Mouse (Mus musculus): Measurements from ENCODE around the gene Fam102a. TPM values are rescaled to one million over a fixed set of nuclear protein-coding genes. Genes with fewer than 3 reads are reported as not detected.

Gene Fam102a
- polyA plus RNA-seq, 1 experiment from 2014 or later, result 7.3 TPM

GRCm38 (mm10) chr2:32537360-32537905 is 2.3 kb downstream of the Fam102a start:
- Histone ChIP-seq H3K27me3 (replicated peaks) (no peaks in the 10 kb centered on the region), H3K4me2 (peak overlapping the region; percentile 72), H3K9ac (peak overlapping the region; percentile 78), H3K27ac (peak overlapping the region; percentile 67), H3K4me3 (peak overlapping the region; percentile 89), H3K36me3 (replicated peaks) (no peaks in the 10 kb centered on the region), H3K4me1 (peaks cover 62% of the 10 kb centered on the region), H3K9me3 (no peaks in the 10 kb centered on the region)
- ATAC-seq (replicated peaks), result no peak
- WGBS, result 11% methylated on average over 9 of the region's 9 CpGs

- peak overlapping the region; percentile 89 for H3K4me3 ChIP-seq
- no peaks in the 10 kb centered on the region for H3K27me3 ChIP-seq (replicated peaks)
- H3K4me2 ChIP-seq, result peak overlapping the region; percentile 72
- no peaks in the 10 kb centered on the region for H3K9me3 ChIP-seq
- no peaks in the 10 kb centered on the region for H3K36me3 ChIP-seq (replicated peaks)
- ATAC-seq (replicated peaks), result no peak
- no peak overlapping the region; the same call in 1 of the 2 replicates for H3K9ac ChIP-seq
- H3K27ac ChIP-seq, result no peak overlapping the region
- WGBS, result 73% methylated on average over 5 of the region's 5 CpGs
- peaks cover 67% of the 10 kb centered on the region for H3K4me1 ChIP-seq
Observed at GRCm38 (mm10) chr2:32537941-32538340, 2.8 kb downstream of the Fam102a start.

GRCm38 (mm10) chr2:32538461-32538860 is 3.3 kb downstream of the Fam102a start:
- Histone ChIP-seq H3K4me2 (peak overlapping the region; percentile 72), H3K9me3 (no peaks in the 10 kb centered on the region), H3K36me3 (replicated peaks) (no peaks in the 10 kb centered on the region), H3K9ac (no peak overlapping the region), H3K4me1 (peaks cover 68% of the 10 kb centered on the region), H3K27ac (no peak overlapping the region), H3K4me3 (no peak overlapping the region; the same call in 1 of the 2 replicates), H3K27me3 (replicated peaks) (no peaks in the 10 kb centered on the region)
- ATAC-seq (replicated peaks), result no peak
- 58% methylated on average over 4 of the region's 4 CpGs for WGBS

GRCm38 (mm10) chr2:32539452-32539981 is 4.4 kb downstream of the Fam102a start:
- H3K9me3 ChIP-seq, result no peaks in the 10 kb centered on the region
- H3K27me3 ChIP-seq (replicated peaks), result no peaks in the 10 kb centered on the region
- H3K4me2 ChIP-seq, result no peak overlapping the region
- H3K9ac ChIP-seq, result no peak overlapping the region
- WGBS, result 80% methylated on average over 14 of the region's 14 CpGs
- no peak overlapping the region for H3K27ac ChIP-seq
- ATAC-seq (replicated peaks), result no peak
- H3K36me3 ChIP-seq (replicated peaks), result no peaks in the 10 kb centered on the region
- H3K4me1 ChIP-seq, result peaks cover 59% of the 10 kb centered on the region
- H3K4me3 ChIP-seq, result no peak overlapping the region

DNA sequence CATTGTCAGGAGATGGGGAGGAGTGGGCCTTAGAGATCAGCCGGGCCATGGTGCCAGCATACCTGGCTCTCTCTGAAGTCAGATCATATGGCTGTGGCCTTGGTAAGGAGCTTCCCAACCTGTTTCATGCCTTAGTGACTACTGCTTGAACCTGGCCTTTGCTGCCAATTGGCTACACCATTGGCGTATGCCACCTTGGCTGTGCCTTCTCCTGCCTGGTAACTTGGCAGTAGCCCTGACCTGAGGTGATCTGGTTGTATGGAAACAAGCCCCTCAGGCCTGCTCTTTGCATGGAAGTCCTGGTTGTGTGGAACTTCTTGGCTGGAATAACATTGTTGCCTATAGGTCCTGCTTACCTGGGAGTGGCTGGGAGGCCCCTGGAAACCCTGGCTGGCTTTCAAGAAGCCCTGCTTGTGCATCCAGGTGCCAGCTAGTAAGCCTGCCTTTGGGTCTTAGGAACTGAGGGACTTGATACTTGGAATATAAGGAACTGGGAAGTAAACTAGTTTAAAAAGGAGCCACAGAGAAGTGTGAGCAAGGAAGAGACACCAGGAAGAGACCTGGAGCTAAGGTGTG is 6.3 kb downstream of the Fam102a start:
- no peak for ATAC-seq (replicated peaks)

DNA sequence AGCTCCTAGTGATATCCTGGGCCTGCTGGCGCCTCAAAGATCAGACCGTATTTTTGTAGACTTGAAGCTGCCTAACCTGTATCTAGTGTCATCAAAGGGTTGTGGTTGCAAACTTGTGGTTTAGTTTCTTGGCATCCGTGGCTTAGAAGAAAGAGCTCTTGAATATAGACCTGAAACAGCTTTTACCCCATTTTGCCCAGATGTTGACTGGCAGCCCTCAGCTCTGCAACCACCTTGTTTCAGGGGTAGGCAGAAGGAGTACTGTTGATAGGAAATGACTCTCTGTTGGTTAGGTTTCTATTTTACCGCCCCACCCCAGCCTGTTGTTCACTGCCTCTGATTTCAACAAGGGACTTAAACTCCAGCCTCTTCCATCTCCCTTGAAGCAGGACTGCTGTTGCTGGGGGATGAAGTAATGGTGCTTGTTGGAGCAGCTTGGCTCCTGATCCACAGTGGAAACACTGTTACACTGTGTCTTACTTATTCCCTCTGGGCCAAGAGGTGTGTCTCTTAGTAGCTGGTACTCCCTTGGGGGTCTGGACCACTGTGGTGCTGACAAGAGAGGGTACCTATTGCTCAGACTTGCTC is 6.9 kb downstream of the Fam102a start:
- Histone ChIP-seq H3K36me3 (replicated peaks) (no peaks in the 10 kb centered on the region), H3K9ac (no peak overlapping the region), H3K9me3 (no peaks in the 10 kb centered on the region), H3K4me3 (no peak overlapping the region), H3K27ac (no peak overlapping the region), H3K4me2 (no peak overlapping the region), H3K4me1 (peaks cover 45% of the 10 kb centered on the region), H3K27me3 (replicated peaks) (no peaks in the 10 kb centered on the region)
- no peak for ATAC-seq (replicated peaks)
- WGBS, result 93% methylated on average over 4 of the region's 4 CpGs

More for the DNA sequence above, 6.3 kb downstream of the Fam102a start:
- Histone ChIP-seq H3K9ac (no peak overlapping the region), H3K4me2 (no peak overlapping the region), H3K27me3 (replicated peaks) (no peaks in the 10 kb centered on the region), H3K4me3 (no peak overlapping the region), H3K4me1 (peaks cover 51% of the 10 kb centered on the region), H3K27ac (no peak overlapping the region), H3K9me3 (no peaks in the 10 kb centered on the region), H3K36me3 (replicated peaks) (no peaks in the 10 kb centered on the region)
- WGBS, result 94% methylated on average over 2 of the region's 2 CpGs

DNA sequence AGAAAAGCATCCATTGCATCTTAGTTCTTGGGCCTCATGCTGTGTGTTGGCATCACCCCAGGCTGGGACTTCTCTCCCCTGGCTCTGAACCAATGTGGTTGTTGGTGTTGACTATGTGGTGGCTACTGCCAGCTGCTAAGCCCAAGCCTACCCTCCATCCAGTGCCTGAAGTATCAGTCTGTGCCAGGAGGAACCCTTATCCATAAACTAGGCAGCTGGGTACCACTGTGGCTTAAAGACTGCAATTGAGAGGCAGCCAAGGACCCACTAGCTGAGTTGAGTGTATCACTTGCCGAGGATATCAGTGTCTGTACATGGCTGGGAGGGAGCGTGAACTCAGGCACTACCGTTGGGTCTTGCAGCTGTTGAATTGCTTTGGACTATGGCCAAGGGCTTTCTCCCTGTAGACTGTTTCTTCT is 7.9 kb downstream of the Fam102a start:
- Histone ChIP-seq H3K4me1 (peaks cover 35% of the 10 kb centered on the region), H3K4me3 (no peak overlapping the region), H3K9ac (no peak overlapping the region), H3K9me3 (no peaks in the 10 kb centered on the region), H3K4me2 (no peak overlapping the region), H3K36me3 (replicated peaks) (no peaks in the 10 kb centered on the region), H3K27me3 (replicated peaks) (no peaks in the 10 kb centered on the region), H3K27ac (no peak overlapping the region)
- no peak for ATAC-seq (replicated peaks)
- WGBS, result 77% methylated on average over 3 of the region's 3 CpGs

DNA sequence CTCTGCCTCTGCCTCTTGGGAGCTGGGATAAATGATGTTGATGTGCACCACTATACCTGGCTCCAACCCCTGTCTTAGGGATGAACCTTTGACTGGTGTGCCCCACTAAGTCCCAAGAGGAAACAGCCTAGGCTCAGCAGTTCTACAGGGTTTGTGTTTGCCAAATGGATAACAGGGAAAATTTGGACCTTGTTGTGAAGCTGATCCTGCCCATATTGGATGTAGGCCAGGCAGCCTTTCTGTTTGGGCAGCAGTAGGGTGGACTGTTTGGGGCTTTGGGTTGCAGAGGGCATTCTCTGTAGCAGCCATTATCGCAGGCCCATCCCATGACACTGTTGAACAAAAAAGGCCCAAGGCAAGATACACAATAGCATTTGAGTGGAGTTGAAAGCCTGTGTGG is 11.8 kb downstream of the Fam102a start:
- WGBS, result 44% methylated on average over 1 of the region's 1 CpGs
- Histone ChIP-seq H3K27ac (no peak overlapping the region), H3K4me1 (peaks cover 7% of the 10 kb centered on the region; the same call in 1 of the 2 replicates)

GRCm38 (mm10) chr2:32547380-32547779 is 12.2 kb downstream of the Fam102a start:
- WGBS, result 91% methylated on average over 5 of the region's 5 CpGs
- H3K27me3 ChIP-seq (replicated peaks), result no peaks in the 10 kb centered on the region
- H3K4me2 ChIP-seq, result no peak overlapping the region

More for the DNA sequence above, 11.8 kb downstream of the Fam102a start:
- H3K4me3 ChIP-seq, result no peak overlapping the region
- no peaks in the 10 kb centered on the region for H3K9me3 ChIP-seq
- no peaks in the 10 kb centered on the region for H3K27me3 ChIP-seq (replicated peaks)
- H3K36me3 ChIP-seq (replicated peaks), result no peaks in the 10 kb centered on the region
- no peak overlapping the region for H3K9ac ChIP-seq
- H3K4me2 ChIP-seq, result no peak overlapping the region
- no peak for ATAC-seq (replicated peaks)

DNA sequence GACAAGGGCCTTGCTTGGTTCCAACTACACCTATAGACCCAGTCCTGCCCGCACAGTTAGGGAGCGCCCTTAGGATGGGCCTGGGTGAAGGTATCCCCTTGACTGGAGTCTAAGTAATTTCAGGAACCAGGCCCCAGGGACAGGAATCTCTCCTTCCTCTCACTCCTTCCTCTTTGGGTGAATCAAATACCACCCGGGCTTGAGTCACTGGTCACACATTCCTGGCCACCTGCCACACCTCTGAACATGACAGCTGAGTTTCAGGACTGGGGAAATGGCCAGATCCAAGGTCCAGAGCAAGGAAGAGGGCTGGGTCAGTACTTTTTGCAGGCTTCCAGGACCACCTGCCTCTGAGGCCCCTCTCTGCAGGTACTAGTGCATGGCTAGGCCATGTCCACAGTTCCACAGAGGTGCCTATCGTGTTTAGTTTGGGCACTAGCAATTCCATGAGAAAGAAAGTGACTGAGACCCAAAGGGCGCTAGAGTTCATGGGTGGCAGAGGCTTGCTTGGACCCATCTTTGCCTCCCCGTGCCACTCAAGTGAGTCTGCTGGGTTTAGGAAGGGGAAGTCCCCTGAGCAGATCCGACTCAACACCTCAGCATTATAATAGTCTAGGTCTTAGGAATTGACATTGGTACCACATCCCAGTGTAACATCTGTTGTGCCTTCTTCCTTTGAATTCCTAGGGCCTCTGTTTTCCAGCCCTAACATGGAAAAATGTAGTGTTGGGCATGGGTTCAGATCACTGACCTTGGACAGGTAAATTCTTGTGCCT is 13.0 kb downstream of the Fam102a start:
- H3K36me3 ChIP-seq (replicated peaks), result no peaks in the 10 kb centered on the region

More at GRCm38 (mm10) chr2:32547380-32547779, 12.2 kb downstream of the Fam102a start:
- Histone ChIP-seq H3K4me3 (no peak overlapping the region), H3K27ac (no peak overlapping the region), H3K9me3 (no peaks in the 10 kb centered on the region), H3K4me1 (peaks cover 7% of the 10 kb centered on the region; the same call in 1 of the 2 replicates), H3K36me3 (replicated peaks) (no peaks in the 10 kb centered on the region), H3K9ac (no peak overlapping the region)
- ATAC-seq (replicated peaks), result no peak

DNA sequence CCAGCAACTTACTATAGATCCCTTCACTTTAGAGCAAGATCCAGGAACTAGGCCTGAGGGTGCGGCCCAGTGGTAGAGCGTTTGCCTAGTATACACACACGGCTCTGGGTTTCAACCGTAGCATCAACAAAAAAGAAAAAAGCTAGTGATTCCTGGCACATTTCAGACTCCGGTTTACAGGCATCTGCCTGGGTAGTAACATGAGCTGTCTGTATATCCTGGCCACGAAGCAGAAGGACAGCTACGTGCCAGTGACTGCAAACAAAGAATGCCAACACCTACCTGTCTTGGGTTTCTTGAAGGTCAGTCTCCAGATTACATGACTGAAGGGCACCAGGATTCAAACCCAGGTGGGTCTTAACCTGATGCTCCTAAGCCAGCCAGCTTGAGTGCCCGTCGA is 14.0 kb downstream of the Fam102a start:
- Histone ChIP-seq H3K4me1 (no peaks in the 10 kb centered on the region), H3K36me3 (replicated peaks) (no peaks in the 10 kb centered on the region), H3K4me3 (no peak overlapping the region), H3K27ac (no peak overlapping the region), H3K27me3 (replicated peaks) (no peaks in the 10 kb centered on the region), H3K9ac (no peak overlapping the region), H3K4me2 (no peak overlapping the region), H3K9me3 (no peaks in the 10 kb centered on the region)
- WGBS, result 96% methylated on average over 9 of the region's 9 CpGs
- no peak for ATAC-seq (replicated peaks)

More for the DNA sequence above, 13.0 kb downstream of the Fam102a start:
- WGBS, result 90% methylated on average over 7 of the region's 7 CpGs
- H3K27ac ChIP-seq, result no peak overlapping the region
- no peaks in the 10 kb centered on the region for H3K4me1 ChIP-seq
- H3K4me2 ChIP-seq, result no peak overlapping the region
- H3K9ac ChIP-seq, result no peak overlapping the region
- no peak overlapping the region for H3K4me3 ChIP-seq
- H3K9me3 ChIP-seq, result no peaks in the 10 kb centered on the region
- no peak for ATAC-seq (replicated peaks)
- no peaks in the 10 kb centered on the region for H3K27me3 ChIP-seq (replicated peaks)

DNA sequence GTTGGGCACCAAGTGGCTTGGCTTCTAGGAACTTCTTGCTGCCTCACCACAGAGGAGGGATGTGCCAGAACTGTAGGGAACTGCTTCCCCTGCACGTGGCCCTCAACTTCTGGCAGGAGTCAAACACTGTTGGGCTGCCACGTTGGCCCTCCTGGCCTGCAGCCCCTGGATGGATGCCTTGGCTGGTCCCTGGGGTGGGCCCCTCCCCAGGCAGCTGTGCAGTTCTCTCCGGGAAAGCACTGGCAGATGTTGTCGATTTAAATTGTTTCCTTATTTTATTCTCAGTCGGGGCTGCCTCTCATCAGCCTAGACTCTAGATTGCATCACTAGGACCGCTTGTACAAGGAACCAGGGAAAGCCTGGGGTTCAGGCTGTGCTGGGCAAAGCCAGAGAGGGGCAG is 14.6 kb downstream of the Fam102a start:
- Histone ChIP-seq H3K4me1 (no peaks in the 10 kb centered on the region), H3K27ac (no peak overlapping the region), H3K9ac (no peak overlapping the region), H3K27me3 (replicated peaks) (no peaks in the 10 kb centered on the region), H3K9me3 (no peaks in the 10 kb centered on the region), H3K36me3 (replicated peaks) (no peaks in the 10 kb centered on the region), H3K4me2 (no peak overlapping the region), H3K4me3 (no peak overlapping the region)
- WGBS, result 77% methylated on average over 6 of the region's 6 CpGs
- no peak for ATAC-seq (replicated peaks)
